Mouse (Mus musculus) left cerebral cortex, adult 2 months (tissue): ENCODE data around the gene Rgr. TPM values are rescaled to one million over a fixed set of nuclear protein-coding genes. Genes with fewer than 3 reads are reported as not detected.

Experiments used
- DNase-seq, 2 experiments: peaks; one replicate each; pipeline ENCODE4 v3.0.0; 2021 to 2022; ENCODE audit warnings: low spot score in 2 of 2, mixed read lengths in 1 of 2; ENCODE audit errors: extremely low spot score in 1 of 2
- H3K27ac ChIP-seq: fragments of 200-600 bp; 2 replicates; pipeline ENCODE4 v1.8.1; 2022
- H3K4me3 ChIP-seq: fragments of 200-600 bp; 2 replicates; pipeline ENCODE4 v1.8.1; 2022
- CTCF ChIP-seq: fragments of 200-600 bp; IDR thresholded peaks from 2 replicates; pipeline ENCODE4 v1.8.1; 2022; ENCODE audit warnings: antibody characterized with exemption, mild to moderate bottlenecking, moderate library complexity
- intact Hi-C: fragments of 180-260 bp; cut with DNase I; formaldehyde crosslinking; loops from one replicate; pipeline ENCODE4 v1.15.1; 2025
- total RNA-seq, 2 experiments: library from RNA; stranded (reverse); gene quantifications; 2 replicates each; pipeline ENCODE4 v1.2.3; 2021

Gene Rgr
- total RNA-seq, 2 experiments from 2014 or later, result not detected

DNA sequence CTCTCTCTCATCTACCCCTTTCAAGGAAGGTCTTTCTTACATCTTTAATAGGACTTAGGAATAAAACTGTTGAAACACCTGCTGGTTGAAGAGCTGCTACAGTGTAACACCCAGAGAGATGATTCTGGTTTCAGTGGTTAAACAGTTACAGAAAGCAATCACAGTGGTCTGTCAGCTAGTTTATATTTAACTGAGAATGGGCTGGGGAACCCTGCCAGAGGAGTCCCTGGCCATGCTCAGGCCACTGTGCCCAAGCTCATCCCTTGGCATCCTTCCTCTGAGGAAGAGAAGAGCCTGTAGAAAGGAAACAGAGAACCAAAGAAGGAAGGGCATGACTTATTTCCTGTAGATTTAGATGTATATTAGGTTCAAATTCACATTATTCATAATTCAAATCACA, 59.0 kb downstream of the Rgr start:
- no peak overlapping the region for H3K27ac ChIP-seq
- no peak for DNase-seq
- TF ChIP-seq CTCF, result no peak
- no peak overlapping the region for H3K4me3 ChIP-seq
- intact Hi-C loops, result no loop called here

DNA sequence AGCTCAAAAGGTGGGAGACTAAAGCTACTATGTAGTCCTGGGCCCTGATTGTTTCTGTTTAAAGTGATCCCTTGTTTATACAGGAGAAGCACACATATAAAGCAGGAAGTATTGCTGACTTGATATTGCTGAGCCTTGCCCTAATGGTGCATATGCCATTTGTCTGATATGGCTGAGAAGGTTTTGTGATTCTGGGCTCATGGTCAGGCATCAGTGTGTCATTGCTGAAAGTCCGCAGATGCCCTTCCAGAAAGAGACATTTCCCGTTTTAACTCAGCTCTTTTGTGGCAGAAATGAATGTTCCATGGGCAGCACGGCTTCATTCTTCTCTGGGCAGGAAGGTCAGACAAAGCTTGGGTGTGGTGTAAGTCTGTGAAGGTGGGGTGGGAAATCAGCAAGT, 63.1 kb downstream of the Rgr start:
- no peak for TF ChIP-seq CTCF
- Histone ChIP-seq H3K4me3 (no peak overlapping the region), H3K27ac (no peak overlapping the region)
- no peak for DNase-seq
- intact Hi-C loops, result no loop called here

Other genes starting within 250 kb of the Rgr start
- gene Ccser2, start 80.2 kb downstream of the Rgr start, total RNA-seq, result 10 to 100 TPM; 83.8 to 85.8 TPM
- gene Lrit1, start 5.9 kb upstream of the Rgr start, total RNA-seq, result not detected
- not detected for gene Lrit2, start 19.0 kb upstream of the Rgr start, total RNA-seq
- 10 to 100 TPM; 11.2 to 14.1 TPM for gene Cdhr1, start 49.4 kb upstream of the Rgr start, total RNA-seq
- gene 2610528A11Rik, start 65.1 kb upstream of the Rgr start, total RNA-seq, result under 1 TPM in 1 of 2 experiments, not detected in 1; 0.70 TPM
- 100 to 1,000 TPM; 425 to 441 TPM for gene Ghitm, start 86.3 kb upstream of the Rgr start, total RNA-seq